Mouse (Mus musculus) intestine, postnatal 0 days (tissue): ENCODE data around the gene Pim3. TPM values are rescaled to one million over a fixed set of nuclear protein-coding genes. Genes with fewer than 3 reads are reported as not detected.

Experiments
- ATAC-seq: fragments of 200-750 bp; cut with Nextera tagmentation; 2 replicates; pipeline ENCODE4 v1.8.0; 2017; ENCODE audit warnings: mild to moderate bottlenecking, moderate TSS enrichment, moderate library complexity
- H3K27ac ChIP-seq: fragments of 300-500 bp; sonication (generic); 2 replicates; pipeline ENCODE4 v1.5.1; 2014; ENCODE audit warnings: mild to moderate bottlenecking, low read depth, low read length, moderate library complexity
- H3K27me3 ChIP-seq: fragments of 300-500 bp; sonication (generic); replicated peaks from 2 replicates; pipeline ENCODE4 v1.6.1; 2014; ENCODE audit warnings: low read length, mixed read lengths; ENCODE audit not compliant: control insufficient read depth, insufficient read depth
- H3K36me3 ChIP-seq: fragments of 300-500 bp; sonication (generic); 2 replicates; pipeline ENCODE4 v1.6.1; 2014; ENCODE audit warnings: mild to moderate bottlenecking, moderate library complexity; ENCODE audit not compliant: control insufficient read depth, insufficient read depth
- H3K4me1 ChIP-seq: fragments of 300-500 bp; sonication (generic); replicated peaks from 2 replicates; pipeline ENCODE4 v1.6.1; 2014; ENCODE audit warnings: antibody characterized with exemption, low read length, mixed read lengths; ENCODE audit not compliant: control insufficient read depth, insufficient read depth
- H3K4me2 ChIP-seq: fragments of 300-500 bp; sonication (generic); replicated peaks from 2 replicates; pipeline ENCODE4 v1.6.1; 2014; ENCODE audit warnings: low read depth, mild to moderate bottlenecking, moderate library complexity
- H3K4me3 ChIP-seq: fragments of 300-500 bp; sonication (generic); 2 replicates; pipeline ENCODE4 v1.5.1; 2014; ENCODE audit warnings: low read depth, low read length
- H3K9ac ChIP-seq: fragments of 300-500 bp; sonication (generic); 2 replicates; pipeline ENCODE4 v1.6.1; 2014; ENCODE audit warnings: mild to moderate bottlenecking, low read depth, low read length
- H3K9me3 ChIP-seq: fragments of 300-500 bp; sonication (generic); 2 replicates; pipeline ENCODE4 v1.6.1; 2016; ENCODE audit warnings: mixed run types; ENCODE audit not compliant: control insufficient read depth
- CTCF ChIP-seq: sonication (generic); IDR thresholded peaks from 2 replicates; pipeline ENCODE4 v1.5.1; 2016; ENCODE audit warnings: low read depth, mild to moderate bottlenecking, control low read depth, antibody characterized with exemption, moderate library complexity
- WGBS: fragments of 180-500 bp; shearing (Covaris S2); extraction: QIAGEN DNeasy Blood & Tissue Kit; methylation state at CpG from one replicate; pipeline ENCODE4 v1.1.7; 2014; 5-methylcytosine and 5-hydroxymethylcytosine counted together
- polyA plus RNA-seq: library from polyadenylated mRNA; unstranded; fragments of >200 nt; fragmentation: Nextera tagmentation; extraction: Ambion mirVana; gene quantifications from 2 replicates; pipeline ENCODE4 v1.2.1, GENCODE M21; 2015

Gene Pim3
- polyA plus RNA-seq, 1 experiment from 2014 or later: 36.8 TPM

DNA sequence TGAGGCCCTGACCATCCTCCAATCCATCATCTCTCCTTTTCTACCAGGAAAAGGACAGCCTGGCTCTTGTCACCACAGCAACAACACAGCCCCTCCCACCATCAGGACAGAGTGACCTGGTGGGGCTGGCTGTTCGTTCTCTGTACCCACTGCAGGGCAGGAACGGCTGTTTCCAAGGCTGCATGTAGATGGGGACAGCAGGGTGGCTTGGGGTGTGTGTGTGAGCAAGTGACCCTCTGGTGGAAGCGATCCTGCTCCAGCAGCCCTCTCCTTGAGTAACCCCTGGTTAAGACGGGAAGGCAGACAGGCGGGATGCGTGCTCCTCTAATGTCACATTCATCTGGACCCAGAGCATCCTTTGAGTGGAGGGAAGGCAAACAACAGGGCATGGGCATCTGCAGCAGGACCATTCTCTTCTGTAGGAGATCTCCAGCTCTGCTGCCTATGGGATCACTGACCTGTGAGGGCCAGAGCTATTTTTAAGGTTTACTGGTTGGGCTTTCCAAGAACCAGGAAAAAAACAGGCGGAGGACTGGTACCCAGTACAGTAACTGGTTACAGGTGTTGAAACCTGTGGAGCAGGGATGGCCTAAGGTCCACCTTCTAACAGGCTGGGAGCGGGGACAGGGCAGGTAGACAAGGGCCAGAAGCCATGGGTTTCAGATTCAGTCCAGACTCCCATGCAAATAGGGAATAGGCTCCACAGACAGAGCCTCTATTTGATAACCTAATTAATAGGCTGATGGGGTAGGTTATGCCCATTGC, 2.6 kb upstream of the Pim3 start:
- H3K4me3 ChIP-seq: no peak overlapping the region
- no peak for TF ChIP-seq CTCF
- no peaks in the 10 kb centered on the region for H3K27me3 ChIP-seq
- H3K4me2 ChIP-seq: no peak overlapping the region
- H3K9me3 ChIP-seq: no peaks in the 10 kb centered on the region
- H3K4me1 ChIP-seq: peaks cover 3% of the 10 kb centered on the region
- no peak overlapping the region for H3K9ac ChIP-seq
- WGBS: 74% methylated on average over 8 of the region's 8 CpGs
- ATAC-seq: no peak
- H3K36me3 ChIP-seq: 0 out of 2 replicates have a peak, but pooled peaks cover 3% of the 10 kb centered on the region
- no peak overlapping the region for H3K27ac ChIP-seq

DNA sequence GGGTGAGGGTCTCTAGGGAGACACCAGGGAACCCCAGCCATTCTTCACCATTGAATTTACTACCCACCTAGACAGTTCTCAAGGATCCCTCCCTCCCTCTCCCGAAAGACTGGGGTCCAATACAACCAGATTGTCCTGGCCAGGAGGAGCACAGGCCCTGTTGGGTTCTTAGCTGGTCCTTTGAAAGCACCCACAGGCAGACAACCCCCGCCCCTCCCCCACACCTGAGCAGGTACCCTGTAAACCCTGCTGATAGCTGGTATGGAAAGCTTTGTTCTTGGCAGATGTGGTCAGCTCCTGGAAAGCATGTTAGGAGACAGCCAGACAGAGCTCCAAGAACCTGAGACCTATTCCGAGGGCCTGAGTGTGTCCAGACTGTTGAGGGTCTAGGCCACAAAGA, 1.2 kb upstream of the Pim3 start:
- Histone ChIP-seq H3K27me3 (no peaks in the 10 kb centered on the region), H3K9ac (no peak overlapping the region), H3K9me3 (no peaks in the 10 kb centered on the region), H3K36me3 (peaks cover 17% of the 10 kb centered on the region; the same call in 1 of the 2 replicates), H3K4me1 (peaks cover 8% of the 10 kb centered on the region; the same call in 1 of the 2 replicates), H3K27ac (no peak overlapping the region), H3K4me2 (no peak overlapping the region), H3K4me3 (no peak overlapping the region)
- no peak for ATAC-seq
- WGBS: 89% methylated on average over 3 of the region's 3 CpGs
- TF ChIP-seq CTCF: no peak

DNA sequence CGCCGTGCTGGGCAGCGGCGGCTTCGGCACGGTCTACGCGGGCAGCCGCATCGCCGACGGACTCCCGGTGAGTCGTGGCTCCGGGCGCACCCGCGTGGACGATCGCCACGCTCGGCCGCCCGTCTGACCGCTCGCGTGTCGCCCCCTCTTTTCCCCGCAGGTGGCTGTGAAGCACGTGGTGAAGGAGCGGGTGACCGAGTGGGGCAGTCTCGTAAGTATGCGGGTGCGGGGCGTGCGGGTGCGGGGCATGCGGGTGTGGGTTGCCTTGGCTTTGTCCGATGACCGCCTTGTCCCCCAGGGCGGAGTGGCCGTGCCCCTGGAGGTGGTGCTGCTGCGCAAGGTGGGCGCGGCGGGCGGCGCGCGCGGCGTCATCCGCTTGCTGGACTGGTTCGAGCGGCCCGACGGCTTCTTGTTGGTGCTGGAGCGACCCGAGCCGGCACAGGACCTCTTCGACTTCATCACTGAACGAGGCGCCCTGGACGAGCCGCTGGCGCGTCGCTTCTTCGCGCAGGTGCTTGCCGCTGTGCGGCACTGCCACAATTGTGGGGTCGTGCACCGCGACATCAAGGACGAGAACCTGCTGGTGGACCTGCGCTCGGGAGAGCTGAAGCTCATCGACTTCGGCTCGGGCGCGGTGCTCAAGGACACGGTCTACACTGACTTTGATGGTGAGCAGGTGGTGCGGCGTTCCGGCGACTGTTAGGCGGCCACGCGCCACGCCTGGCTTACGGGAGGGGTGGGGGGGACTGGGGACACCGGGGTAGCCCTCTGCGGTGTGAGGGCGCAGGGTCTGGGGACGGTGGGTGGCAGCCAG, 1.1 kb downstream of the Pim3 start:
- Histone ChIP-seq H3K27me3 (no peaks in the 10 kb centered on the region), H3K9ac (peak overlapping the region; percentile 91), H3K4me2 (peak overlapping the region; percentile 74), H3K36me3 (peaks cover 17% of the 10 kb centered on the region; the same call in 1 of the 2 replicates), H3K4me3 (peak overlapping the region; percentile 83), H3K9me3 (no peaks in the 10 kb centered on the region), H3K27ac (peak overlapping the region; percentile 97), H3K4me1 (peaks cover 9% of the 10 kb centered on the region)
- WGBS: under 1% methylated on average over 81 of the region's 98 CpGs
- peak; percentile 28; the same call in 1 of the 2 replicates for TF ChIP-seq CTCF
- ATAC-seq: no peak

DNA sequence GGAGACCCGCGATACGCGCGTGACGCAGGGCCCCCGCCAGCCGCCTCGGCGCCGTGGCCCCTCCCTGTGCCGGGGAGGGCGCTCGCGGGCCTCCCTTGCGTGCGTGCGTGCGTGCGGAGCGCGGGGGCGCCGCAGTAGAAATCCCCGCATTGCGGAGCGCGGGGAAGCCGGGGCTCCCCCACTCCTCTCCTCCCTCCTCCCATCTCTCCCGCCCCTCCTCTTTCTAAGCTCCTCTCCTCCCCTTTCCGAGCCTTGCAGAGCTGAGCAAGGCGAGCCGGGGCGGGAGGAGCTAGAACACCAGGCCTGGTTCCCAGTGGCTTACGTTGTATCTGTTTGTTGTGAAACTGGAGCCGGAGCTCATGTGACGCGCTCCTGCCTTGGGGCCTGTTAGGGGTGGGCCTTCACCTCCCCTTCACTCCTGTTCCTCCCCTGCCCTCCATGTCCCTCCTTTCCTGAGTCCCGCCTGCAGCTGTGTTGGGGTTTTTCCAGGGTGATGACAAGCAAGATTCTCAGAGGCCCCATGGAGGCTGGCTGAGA, 1.8 kb downstream of the Pim3 start:
- peak; percentile 67 for ATAC-seq
- Histone ChIP-seq H3K27me3 (no peaks in the 10 kb centered on the region), H3K4me3 (peak overlapping the region; percentile 83), H3K4me1 (peaks cover 9% of the 10 kb centered on the region), H3K9ac (peak overlapping the region; percentile 91), H3K36me3 (peaks cover 17% of the 10 kb centered on the region; the same call in 1 of the 2 replicates), H3K27ac (peak overlapping the region; percentile 97), H3K4me2 (peak overlapping the region; percentile 74), H3K9me3 (no peaks in the 10 kb centered on the region)
- peak; percentile 28 for TF ChIP-seq CTCF
- WGBS: under 1% methylated on average over 33 of the region's 39 CpGs

DNA sequence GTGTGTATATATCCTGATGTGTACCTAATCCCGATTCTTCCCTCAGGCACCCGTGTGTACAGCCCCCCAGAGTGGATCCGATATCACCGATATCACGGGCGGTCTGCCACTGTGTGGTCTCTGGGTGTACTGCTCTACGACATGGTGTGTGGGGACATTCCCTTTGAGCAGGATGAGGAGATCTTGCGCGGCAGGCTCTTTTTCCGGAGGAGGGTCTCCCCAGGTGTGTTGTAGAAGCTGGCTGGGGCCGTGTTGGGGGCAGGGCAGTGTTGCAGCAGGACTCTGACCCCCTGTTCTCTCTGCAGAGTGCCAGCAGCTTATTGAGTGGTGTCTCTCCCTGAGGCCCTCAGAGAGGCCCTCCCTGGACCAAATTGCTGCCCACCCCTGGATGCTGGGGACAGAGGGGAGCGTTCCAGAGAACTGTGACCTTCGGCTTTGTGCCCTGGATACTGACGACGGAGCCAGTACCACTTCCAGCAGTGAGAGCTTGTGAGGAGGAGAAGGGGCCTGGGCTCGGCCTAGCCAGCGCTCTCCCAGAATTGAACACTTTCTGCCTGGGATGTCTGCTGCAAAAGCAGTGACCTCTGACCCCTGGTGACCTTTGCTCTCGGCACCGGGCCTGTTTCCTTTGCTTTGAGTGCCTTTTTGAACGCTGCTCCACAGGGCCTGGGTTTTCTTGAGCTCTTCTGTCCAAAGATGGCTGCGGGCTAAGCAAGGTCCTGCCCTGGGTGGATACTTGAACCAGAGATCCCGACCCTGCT, 2.5 kb downstream of the Pim3 start:
- Histone ChIP-seq H3K4me3 (peak overlapping the region; percentile 83), H3K4me1 (peaks cover 9% of the 10 kb centered on the region), H3K4me2 (peak overlapping the region; percentile 74), H3K9ac (peak overlapping the region; percentile 91), H3K27me3 (no peaks in the 10 kb centered on the region), H3K27ac (peak overlapping the region; percentile 97), H3K9me3 (no peaks in the 10 kb centered on the region), H3K36me3 (peaks cover 17% of the 10 kb centered on the region; the same call in 1 of the 2 replicates)
- WGBS: 18% methylated on average over 22 of the region's 22 CpGs
- peak; percentile 37 for TF ChIP-seq CTCF
- no peak for ATAC-seq
